Mouse (Mus musculus) large intestine, adult 2 months (tissue): Measurements from ENCODE around the gene Ptdss2. TPM values are rescaled to one million over a fixed set of nuclear protein-coding genes. Genes with fewer than 3 reads are reported as not detected.

Experiments
- DNase-seq: peaks from one replicate; pipeline ENCODE4 v3.0.0-alpha.2; 2012; ENCODE audit warnings: low read depth, low spot score
- WGBS: fragments of 180-500 bp; shearing (Covaris S2); methylation state at CpG from one replicate; pipeline ENCODE4 v1.1.7; 2018; 5-methylcytosine and 5-hydroxymethylcytosine counted together
- polyA plus RNA-seq: library from polyadenylated mRNA; depleted of rRNA; stranded (reverse); fragments of >200 nt; gene quantifications from 2 replicates; pipeline ENCODE4 v1.2.3, GENCODE M21; 2012

Gene Ptdss2
- polyA plus RNA-seq, 1 experiment, result 23.6 TPM

DNA sequence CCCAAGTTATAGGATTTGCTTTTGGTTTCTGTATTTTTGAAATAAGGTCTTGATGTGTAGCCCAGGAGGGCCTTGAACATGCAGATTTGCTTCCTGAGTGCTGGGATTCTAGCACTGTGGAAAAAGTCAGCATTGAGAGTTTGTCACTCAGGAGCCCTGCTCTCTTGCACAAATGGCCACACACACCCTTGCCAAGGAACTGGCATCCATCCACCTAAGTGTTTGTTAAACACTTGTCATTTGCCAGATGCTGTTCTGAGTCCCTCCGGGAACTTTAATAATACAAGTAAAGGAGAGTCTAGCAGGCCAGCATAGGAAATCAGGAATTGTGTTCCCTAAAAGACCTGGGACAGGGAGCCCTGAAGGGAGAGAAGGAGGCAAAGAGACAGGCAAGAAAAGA is 47.1 kb downstream of the Ptdss2 start:
- WGBS, result 3% methylated on average over 1 of the region's 1 CpGs
- no peak for DNase-seq

GRCm38 (mm10) chr7:141169866-141170265 is 47.7 kb downstream of the Ptdss2 start:
- no peak for DNase-seq

DNA sequence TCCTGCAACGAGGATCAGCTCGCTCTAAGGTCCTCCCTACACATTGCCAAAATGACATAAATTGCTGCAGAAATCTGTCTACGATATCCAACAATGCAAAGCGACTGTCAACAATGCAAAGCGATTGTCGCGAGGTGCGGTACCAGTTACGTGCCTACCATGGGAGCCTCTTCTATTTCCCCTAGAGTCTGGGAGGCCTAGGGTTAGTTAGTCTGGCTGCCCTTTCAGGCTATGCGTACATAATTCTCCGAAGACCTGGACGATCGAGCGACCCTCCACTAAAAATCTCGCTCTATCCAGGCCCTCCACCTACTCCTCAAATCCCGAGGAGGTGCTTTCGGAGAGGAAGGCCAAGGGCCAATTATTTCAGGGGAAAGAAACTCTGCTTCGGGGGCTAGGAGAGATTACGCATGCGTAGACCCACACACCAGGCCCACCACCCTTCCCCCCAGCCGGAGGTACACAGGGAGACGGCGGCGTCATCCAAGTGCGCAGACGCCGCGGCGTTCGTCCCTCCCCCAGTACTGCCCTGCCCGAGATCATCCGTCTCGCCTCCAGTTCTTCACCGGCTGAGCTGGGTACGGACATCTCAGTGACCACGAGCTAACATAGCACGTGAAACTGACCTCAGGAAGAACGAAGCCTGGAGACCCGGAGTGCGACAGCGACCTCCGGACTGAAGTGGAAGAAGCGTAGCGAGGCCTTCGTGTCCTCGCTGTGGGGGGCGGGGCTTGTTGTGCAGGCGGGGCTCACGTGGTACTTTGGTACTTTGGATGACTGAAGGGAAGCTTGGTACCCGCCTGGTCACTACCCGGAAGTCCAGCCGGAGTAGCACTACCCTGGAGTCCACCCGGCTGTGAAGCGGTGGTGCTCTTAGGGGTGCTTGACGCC is 50.2 kb downstream of the Ptdss2 start, which contains the start of gene Rnh1:
TSS of gene Rnh1 (minus strand) at position 742 of the 891 bp plus-strand sequence.
- WGBS, result under 1% methylated on average over 55 of the region's 55 CpGs
- peak; percentile 72 for DNase-seq

DNA sequence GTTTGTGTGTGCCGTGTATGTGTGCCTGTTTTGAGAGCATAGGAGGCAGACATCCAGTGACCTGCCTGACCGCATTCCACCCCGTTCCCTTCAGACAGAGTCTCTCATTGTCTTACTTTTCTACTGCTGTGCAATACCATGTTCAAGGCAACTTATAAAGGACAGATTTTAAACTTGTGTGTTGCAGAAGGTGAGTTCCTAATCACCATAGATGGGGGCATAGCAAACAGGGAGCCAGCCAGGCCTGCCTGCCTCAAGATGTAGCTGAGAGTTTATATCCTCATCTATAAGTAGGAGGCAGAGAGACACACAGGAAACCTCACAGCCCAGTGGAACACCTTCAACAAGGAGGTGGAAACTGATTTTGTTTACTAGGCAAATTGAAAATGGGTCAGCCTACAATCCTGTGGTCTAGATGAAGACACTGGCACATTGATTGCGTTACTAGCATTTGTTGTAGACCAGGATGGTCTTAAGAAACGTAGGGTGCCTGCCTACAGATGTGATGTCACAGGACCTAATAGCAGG is 51.2 kb downstream of the Ptdss2 start:
- DNase-seq, result no peak
- 61% methylated on average over 5 of the region's 5 CpGs for WGBS

DNA sequence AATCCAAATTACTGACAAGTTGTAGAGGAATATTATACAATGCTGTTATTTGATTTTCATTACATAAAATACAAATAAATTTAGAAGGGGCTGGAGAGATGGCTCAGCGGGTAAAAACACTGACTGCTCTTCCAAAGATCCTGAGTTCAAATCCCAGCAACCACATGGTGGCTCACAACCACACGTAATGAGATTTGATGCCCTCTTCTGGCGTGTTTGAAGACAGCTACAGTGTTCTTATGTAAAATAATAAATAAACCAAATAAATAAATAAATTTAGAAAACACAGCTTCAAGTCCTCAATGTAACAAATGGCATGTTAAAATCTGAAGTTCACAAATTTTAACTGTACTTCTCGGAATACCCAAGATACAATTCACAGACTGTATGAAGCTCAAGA is 52.9 kb downstream of the Ptdss2 start:
- no peak for DNase-seq
- 84% methylated on average over 4 of the region's 4 CpGs for WGBS

GRCm38 (mm10) chr7:141176173-141176572 is 54.0 kb downstream of the Ptdss2 start:
- DNase-seq, result peak; percentile 81
- WGBS, result 2% methylated on average over 8 of the region's 8 CpGs

- 74% methylated on average over 3 of the region's 3 CpGs for WGBS
- no peak for DNase-seq
Measured at GRCm38 (mm10) chr7:141188194-141188593, 66.0 kb downstream of the Ptdss2 start.

DNA sequence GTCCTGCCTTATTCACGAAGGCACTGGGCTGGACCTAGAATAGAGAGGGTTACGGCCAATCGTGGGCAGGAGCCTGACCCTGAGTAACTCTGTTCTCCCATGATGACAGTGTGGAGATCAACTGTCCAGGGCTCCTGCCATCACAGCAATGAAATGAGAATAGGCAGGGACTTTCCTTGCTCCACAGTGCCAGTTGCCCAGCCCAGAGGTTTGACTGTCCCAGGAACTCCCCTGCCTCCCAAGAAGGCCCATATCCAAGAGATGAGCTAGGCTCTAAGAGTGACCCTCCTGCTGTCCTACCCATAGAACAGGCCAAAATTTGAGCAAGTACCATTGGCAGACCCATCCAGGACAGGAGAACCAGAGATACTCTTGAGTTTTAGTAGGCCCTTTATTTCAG is 66.6 kb downstream of the Ptdss2 start:
- WGBS, result 83% methylated on average over 3 of the region's 3 CpGs
- no peak for DNase-seq

- DNase-seq, result no peak
- 84% methylated on average over 3 of the region's 3 CpGs for WGBS
Measured at GRCm38 (mm10) chr7:141190220-141190619, 68.0 kb downstream of the Ptdss2 start.

DNA sequence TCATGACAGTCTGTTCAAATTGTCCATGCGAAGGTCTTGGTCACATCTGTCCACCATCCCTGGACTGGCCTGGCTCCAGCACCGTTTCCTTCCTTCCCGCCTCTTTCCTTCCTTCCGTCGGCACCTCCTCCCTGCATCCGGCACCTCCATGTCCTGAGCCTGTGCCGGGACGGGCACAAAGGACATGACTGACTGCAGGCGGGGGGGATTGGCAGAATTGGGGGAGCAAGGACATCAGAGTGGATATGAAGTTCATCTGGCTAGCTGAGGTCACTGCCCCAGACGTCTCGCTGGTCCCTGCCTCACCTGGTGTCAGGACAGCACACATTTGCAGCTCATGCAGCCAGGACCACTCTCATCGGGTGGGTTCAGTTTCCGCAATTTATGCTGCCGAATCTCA is 68.9 kb downstream of the Ptdss2 start:
- WGBS, result 87% methylated on average over 14 of the region's 14 CpGs
- DNase-seq, result no peak

- 93% methylated on average over 24 of the region's 24 CpGs for WGBS
- DNase-seq, result no peak
Measured at GRCm38 (mm10) chr7:141191796-141192685, 69.9 kb downstream of the Ptdss2 start.

DNA sequence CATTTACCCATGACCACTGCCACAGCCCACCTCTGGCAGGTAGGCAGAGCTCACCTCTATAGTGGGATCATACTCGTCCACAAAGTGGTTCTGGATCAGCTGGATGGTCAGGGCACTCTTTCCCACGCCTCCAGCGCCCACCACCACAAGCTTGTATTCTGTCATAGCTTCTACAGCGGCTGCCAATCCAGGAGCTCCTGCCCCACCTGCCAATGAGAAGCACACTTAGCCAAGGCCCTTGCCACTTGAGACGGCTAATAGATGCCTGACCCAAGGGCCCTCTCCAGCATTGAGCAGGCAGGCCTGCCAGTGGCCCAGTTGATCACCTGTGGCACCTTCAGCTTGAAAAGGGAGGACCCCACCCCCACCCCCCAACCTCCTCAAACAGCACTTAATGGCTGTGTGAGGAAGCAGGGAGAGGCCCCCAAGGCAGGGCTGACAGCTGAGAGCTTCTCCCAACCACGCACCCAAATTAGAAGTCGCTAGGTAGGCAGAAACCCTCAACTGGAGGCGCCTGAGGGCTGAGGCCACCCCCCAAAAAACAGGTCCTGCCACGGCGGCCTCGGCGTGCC is 70.7 kb downstream of the Ptdss2 start:
- 23% methylated on average over 12 of the region's 12 CpGs for WGBS
- no peak for DNase-seq

GRCm38 (mm10) chr7:141193348-141193856 is 71.2 kb downstream of the Ptdss2 start:
- DNase-seq, result no peak
- 1% methylated on average over 23 of the region's 43 CpGs for WGBS

DNA sequence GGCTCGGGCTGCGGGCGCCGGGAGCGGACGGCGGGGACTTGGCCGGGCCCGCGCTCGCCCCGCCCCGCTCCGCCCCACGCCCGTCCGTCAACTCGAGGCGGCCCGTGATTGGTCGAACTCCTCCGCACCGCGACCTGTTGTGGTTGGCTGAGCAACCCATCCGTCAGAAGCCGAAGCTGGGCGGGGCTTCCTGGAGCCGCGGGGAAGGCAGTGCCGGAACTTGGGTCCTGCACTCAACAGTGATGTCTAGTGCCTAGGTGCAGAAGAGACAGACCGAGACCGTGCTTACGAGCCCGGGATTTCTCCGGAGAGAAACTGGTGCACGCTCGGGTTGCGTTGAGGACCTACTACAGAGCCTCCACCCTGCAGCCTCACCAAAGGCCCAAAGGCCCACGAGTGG is 71.8 kb downstream of the Ptdss2 start, which contains the start of the genes Hras and Lrrc56:
TSS of gene Hras (minus strand) at position 58 of the 400 bp plus-strand sequence.
TSS of gene Lrrc56 (plus strand) at position 210 of the 400 bp plus-strand sequence.
- WGBS, result under 1% methylated on average over 32 of the region's 39 CpGs
- peak; percentile 88 for DNase-seq

DNA sequence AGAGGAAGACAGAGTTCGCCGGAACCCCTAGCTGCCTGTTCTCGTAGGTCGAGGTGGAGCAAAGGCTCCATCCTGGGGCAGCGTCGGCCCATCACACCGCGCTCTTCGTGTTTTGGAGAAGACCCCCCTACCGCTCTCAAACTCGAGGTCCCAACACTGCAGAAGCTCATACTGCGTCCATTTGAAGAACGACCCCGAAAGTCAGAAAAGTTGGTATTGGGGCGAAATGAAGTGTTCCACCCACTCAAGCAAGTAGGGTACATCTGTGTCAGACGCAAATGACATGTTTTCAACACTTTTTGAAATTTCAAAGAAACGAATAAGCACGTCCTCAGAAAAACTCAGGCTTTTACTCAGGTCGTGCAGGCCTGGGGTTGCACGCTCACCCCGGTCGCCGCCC is 72.2 kb downstream of the Ptdss2 start:
- under 1% methylated on average over 23 of the region's 23 CpGs for WGBS
- DNase-seq, result no peak

DNA sequence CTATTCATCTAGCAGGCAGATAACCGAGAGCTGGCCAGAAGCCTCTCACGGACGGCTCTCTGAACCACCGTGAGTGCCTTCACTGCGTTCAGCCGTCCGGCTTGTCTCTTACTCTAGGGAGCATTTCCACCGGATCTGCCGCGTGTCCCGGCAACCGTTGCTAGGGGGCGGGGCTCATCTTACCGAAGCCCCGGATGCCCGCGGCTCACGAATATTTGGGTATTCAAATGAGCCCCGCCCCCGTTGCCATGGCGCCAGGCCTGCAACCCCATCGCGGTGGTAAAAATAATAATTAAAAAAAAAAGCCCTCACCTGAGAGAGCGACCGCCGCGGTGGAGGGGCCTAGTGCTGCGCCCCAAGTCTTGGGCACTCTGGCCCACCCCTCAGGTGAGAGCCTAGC is 72.6 kb downstream of the Ptdss2 start:
- 1% methylated on average over 28 of the region's 28 CpGs for WGBS
- no peak for DNase-seq

GRCm38 (mm10) chr7:141195754-141196153 is 73.6 kb downstream of the Ptdss2 start:
- no peak for DNase-seq
- 63% methylated on average over 2 of the region's 2 CpGs for WGBS

GRCm38 (mm10) chr7:141196619-141197282 is 74.6 kb downstream of the Ptdss2 start:
- 93% methylated on average over 8 of the region's 8 CpGs for WGBS
- no peak for DNase-seq

GRCm38 (mm10) chr7:141198121-141198520 is 75.9 kb downstream of the Ptdss2 start:
- 56% methylated on average over 4 of the region's 4 CpGs for WGBS
- no peak for DNase-seq
